Mouse (Mus musculus) urinary bladder, postnatal 25 days (tissue): ENCODE data around the gene Baiap2l1.

Experiments
- DNase-seq: peaks from one replicate; pipeline ENCODE4 v3.0.0; 2022; ENCODE audit warnings: low spot score

Gene Baiap2l1

GRCm38 (mm10) chr5:144256541-144256870 is 101.4 kb downstream of the Baiap2l1 start:
- no peak for DNase-seq

- peak; percentile 44 for DNase-seq
These were observed 102.0 kb downstream of the Baiap2l1 start for GRCm38 (mm10) chr5:144255632-144256540.

- peak; percentile 77 for DNase-seq
These were observed 102.9 kb downstream of the Baiap2l1 start for GRCm38 (mm10) chr5:144254811-144255631.

- peak; percentile 60 for DNase-seq
These were observed 103.6 kb downstream of the Baiap2l1 start for GRCm38 (mm10) chr5:144254122-144254810.

- no peak for DNase-seq
These were observed 104.7 kb downstream of the Baiap2l1 start for GRCm38 (mm10) chr5:144253212-144253611.

GRCm38 (mm10) chr5:144251876-144252577 is 105.9 kb downstream of the Baiap2l1 start:
- DNase-seq: no peak

GRCm38 (mm10) chr5:144249871-144250270 is 108.0 kb downstream of the Baiap2l1 start:
- DNase-seq: no peak

GRCm38 (mm10) chr5:144247906-144248585 is 109.9 kb downstream of the Baiap2l1 start:
- DNase-seq: no peak

- DNase-seq: no peak
These were observed 110.6 kb downstream of the Baiap2l1 start for GRCm38 (mm10) chr5:144247307-144247706.

- no peak for DNase-seq
These were observed 111.2 kb downstream of the Baiap2l1 start for GRCm38 (mm10) chr5:144246669-144247068.

GRCm38 (mm10) chr5:144245592-144245991 is 112.3 kb downstream of the Baiap2l1 start:
- DNase-seq: no peak

GRCm38 (mm10) chr5:144243901-144244487 is 113.9 kb downstream of the Baiap2l1 start, which contains the start of gene Bri3:
TSS of gene Bri3 (plus strand) at chr5:144244437.
- no peak for DNase-seq

GRCm38 (mm10) chr5:144238969-144239368 is 118.9 kb downstream of the Baiap2l1 start:
- no peak for DNase-seq

- no peak for DNase-seq
These were observed 123.2 kb downstream of the Baiap2l1 start for GRCm38 (mm10) chr5:144234714-144235113.

GRCm38 (mm10) chr5:144234222-144234621 is 123.7 kb downstream of the Baiap2l1 start:
- DNase-seq: no peak

GRCm38 (mm10) chr5:144232531-144232930 is 125.4 kb downstream of the Baiap2l1 start:
- DNase-seq: no peak

- no peak for DNase-seq
These were observed 126.5 kb downstream of the Baiap2l1 start for GRCm38 (mm10) chr5:144231410-144231809.

- DNase-seq: no peak
These were observed 127.7 kb downstream of the Baiap2l1 start for GRCm38 (mm10) chr5:144230216-144230615.

- no peak for DNase-seq
These were observed 131.7 kb downstream of the Baiap2l1 start for GRCm38 (mm10) chr5:144226220-144226619.
